Mouse (Mus musculus) hindbrain, embryonic 15.5 days (tissue): ENCODE measurements around the gene Rag1. TPM values are rescaled to one million over a fixed set of nuclear protein-coding genes. Genes with fewer than 3 reads are reported as not detected.

ENCODE experiments used
- ATAC-seq: fragments of 200-750 bp; cut with Nextera tagmentation; 2 replicates; pipeline ENCODE4 v1.8.0; 2017; ENCODE audit warnings: low read depth, moderate number of reproducible peaks, moderate TSS enrichment; ENCODE audit not compliant: low FRiP score
- H3K27ac ChIP-seq: fragments of 300-500 bp; sonication (generic); replicated peaks from 2 replicates; pipeline ENCODE4 v1.5.1; 2015; ENCODE audit warnings: mild to moderate bottlenecking, inconsistent platforms
- H3K27me3 ChIP-seq: fragments of 300-500 bp; sonication (generic); 2 replicates; pipeline ENCODE4 v1.6.1; 2015; ENCODE audit warnings: control low read depth, inconsistent platforms
- H3K36me3 ChIP-seq: fragments of 300-500 bp; sonication (generic); 2 replicates; pipeline ENCODE4 v1.6.1; 2015; ENCODE audit warnings: control low read depth, inconsistent platforms
- H3K4me1 ChIP-seq: fragments of 300-500 bp; sonication (generic); replicated peaks from 2 replicates; pipeline ENCODE4 v1.6.1; 2015; ENCODE audit warnings: control low read depth, inconsistent platforms
- H3K4me2 ChIP-seq: fragments of 300-500 bp; sonication (generic); 2 replicates; pipeline ENCODE4 v1.6.1; 2015; ENCODE audit warnings: moderate library complexity, mild to moderate bottlenecking, inconsistent platforms
- H3K4me3 ChIP-seq: fragments of 300-500 bp; sonication (generic); 2 replicates; pipeline ENCODE4 v1.5.1; 2015; ENCODE audit warnings: mild to moderate bottlenecking, inconsistent platforms
- H3K9ac ChIP-seq: fragments of 300-500 bp; sonication (generic); 2 replicates; pipeline ENCODE4 v1.6.1; 2015; ENCODE audit warnings: inconsistent platforms
- H3K9me3 ChIP-seq: fragments of 300-500 bp; sonication (generic); 2 replicates; pipeline ENCODE4 v1.6.1; 2016; ENCODE audit warnings: control low read depth, inconsistent platforms
- WGBS: fragments of 180-500 bp; shearing (Covaris S2); methylation state at CpG from one replicate; pipeline ENCODE4 v1.1.7; 2015; 5-methylcytosine and 5-hydroxymethylcytosine counted together
- polyA plus RNA-seq: library from polyadenylated mRNA; unstranded; fragments of >200 nt; fragmentation: Nextera tagmentation; extraction: Ambion mirVana; gene quantifications from 2 replicates; pipeline ENCODE4 v1.2.1, GENCODE M21; 2015

The Rag1 gene
- polyA plus RNA-seq, 1 experiment from 2014 or later = 0.12 TPM

DNA sequence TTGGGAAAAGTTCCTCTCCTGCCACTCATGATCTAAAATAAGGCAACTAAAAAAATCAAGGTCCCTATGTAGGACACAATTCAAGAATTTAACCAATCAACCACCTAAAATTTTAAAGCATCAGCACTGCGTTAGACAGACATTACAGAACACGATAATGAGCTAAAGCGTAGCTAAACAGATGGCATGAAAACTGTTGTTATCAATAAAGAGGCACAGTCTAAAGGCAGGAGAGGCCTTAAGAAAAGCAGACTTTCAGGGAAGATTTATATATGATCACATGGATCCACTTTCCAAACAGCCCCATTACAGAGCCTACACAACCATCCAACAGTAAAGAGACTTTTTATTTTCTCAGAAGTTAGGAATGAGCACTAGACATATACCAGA is 16.4 kb upstream of the Rag1 start:
- Histone ChIP-seq H3K4me2 (no peak overlapping the region), H3K27ac (no peak overlapping the region), H3K4me1 (0 out of 2 replicates have a peak, but pooled peaks cover 4% of the 10 kb centered on the region), H3K36me3 (no peaks in the 10 kb centered on the region), H3K4me3 (no peak overlapping the region), H3K9me3 (no peaks in the 10 kb centered on the region), H3K27me3 (no peaks in the 10 kb centered on the region), H3K9ac (no peak overlapping the region)
- 58% methylated on average over 3 of the region's 3 CpGs for WGBS
- peak; percentile 66 for ATAC-seq

DNA sequence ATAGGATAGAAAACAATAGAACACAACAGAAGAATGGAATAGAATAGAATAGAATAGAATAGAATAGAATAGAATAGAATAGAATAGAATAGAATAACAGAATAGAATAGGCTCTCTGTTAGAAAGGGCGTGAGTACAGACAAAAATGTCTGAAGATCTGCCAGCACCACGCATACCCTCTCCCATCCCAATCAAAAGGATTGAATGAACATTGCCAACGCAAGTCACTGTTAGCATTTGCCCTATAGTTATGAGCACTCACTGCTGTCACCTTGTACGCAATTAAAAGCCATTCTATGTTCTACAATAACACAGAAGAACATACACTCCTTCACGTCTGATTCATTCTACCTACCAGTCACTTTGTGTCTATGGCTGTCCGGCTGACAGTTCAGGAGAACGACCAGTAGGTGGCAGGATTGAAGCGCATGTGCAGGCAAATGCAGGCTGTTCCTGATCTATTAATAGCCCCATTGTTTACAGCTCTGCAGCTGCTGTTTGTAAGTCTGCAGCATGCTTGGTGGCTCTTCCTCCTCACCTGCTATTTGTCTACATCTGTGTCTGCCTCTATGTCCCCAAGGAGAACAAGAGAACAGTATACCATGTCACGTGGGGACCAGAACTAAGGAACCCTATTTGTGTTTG is 15.9 kb upstream of the Rag1 start:
- H3K9ac ChIP-seq = no peak overlapping the region
- H3K4me1 ChIP-seq = 0 out of 2 replicates have a peak, but pooled peaks cover 4% of the 10 kb centered on the region
- H3K4me2 ChIP-seq = no peak overlapping the region
- 19% methylated on average over 9 of the region's 9 CpGs for WGBS
- no peaks in the 10 kb centered on the region for H3K36me3 ChIP-seq
- no peak overlapping the region for H3K27ac ChIP-seq
- no peaks in the 10 kb centered on the region for H3K27me3 ChIP-seq
- H3K4me3 ChIP-seq = no peak overlapping the region
- H3K9me3 ChIP-seq = no peaks in the 10 kb centered on the region
- peak; percentile 89 for ATAC-seq

DNA sequence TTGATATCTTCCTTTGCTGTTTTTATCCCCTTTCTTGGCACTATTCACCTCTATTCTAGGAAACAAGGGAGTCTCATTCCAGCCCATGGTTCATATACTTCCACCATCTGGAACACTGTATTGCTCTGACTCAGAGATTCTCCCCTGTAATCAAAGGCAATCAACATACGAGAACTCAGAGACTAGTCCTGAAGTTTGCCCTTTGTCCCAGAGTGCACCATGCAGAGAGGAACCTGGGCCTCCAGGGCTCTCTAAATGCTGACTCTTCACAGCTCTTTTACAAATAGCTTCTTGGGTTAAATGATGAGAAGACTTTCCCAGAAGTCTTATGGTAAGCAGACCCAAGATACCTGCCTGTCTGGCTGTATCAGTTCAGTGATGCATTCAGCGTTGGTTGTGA is 11.2 kb upstream of the Rag1 start:
- Histone ChIP-seq H3K4me2 (no peak overlapping the region), H3K27me3 (0 out of 2 replicates have a peak, but pooled peaks cover 3% of the 10 kb centered on the region), H3K27ac (no peak overlapping the region), H3K4me3 (no peak overlapping the region), H3K9ac (no peak overlapping the region), H3K36me3 (no peaks in the 10 kb centered on the region), H3K4me1 (0 out of 2 replicates have a peak, but pooled peaks cover 4% of the 10 kb centered on the region), H3K9me3 (no peaks in the 10 kb centered on the region)
- 76% methylated on average over 2 of the region's 2 CpGs for WGBS
- ATAC-seq = no peak

GRCm38 (mm10) chr2:101652921-101653597 is 3.8 kb upstream of the Rag1 start:
- WGBS = 18% methylated on average over 14 of the region's 14 CpGs

GRCm38 (mm10) chr2:101652204-101652920 is 3.1 kb upstream of the Rag1 start:
- H3K36me3 ChIP-seq = no peaks in the 10 kb centered on the region
- H3K9me3 ChIP-seq = no peaks in the 10 kb centered on the region
- peak; percentile 78 for ATAC-seq
- peaks cover 10% of the 10 kb centered on the region for H3K4me1 ChIP-seq
- H3K4me2 ChIP-seq = peak overlapping the region; percentile 67
- H3K4me3 ChIP-seq = peak overlapping the region; percentile 34
- 23% methylated on average over 14 of the region's 14 CpGs for WGBS
- 0 out of 2 replicates have a peak, but pooled peaks cover 6% of the 10 kb centered on the region for H3K27me3 ChIP-seq
- 0 out of 2 replicates have a peak overlapping the region, but pooled peaks have one; percentile 13 for H3K27ac ChIP-seq
- 0 out of 2 replicates have a peak overlapping the region, but pooled peaks have one; percentile 39 for H3K9ac ChIP-seq

More at GRCm38 (mm10) chr2:101652921-101653597, 3.8 kb upstream of the Rag1 start:
- Histone ChIP-seq H3K27me3 (0 out of 2 replicates have a peak, but pooled peaks cover 6% of the 10 kb centered on the region), H3K9ac (0 out of 2 replicates have a peak overlapping the region, but pooled peaks have one; percentile 39), H3K27ac (no peak overlapping the region), H3K4me1 (peaks cover 10% of the 10 kb centered on the region), H3K4me3 (peak overlapping the region; percentile 34), H3K9me3 (no peaks in the 10 kb centered on the region), H3K4me2 (peak overlapping the region; percentile 67), H3K36me3 (no peaks in the 10 kb centered on the region)
- peak; percentile 87 for ATAC-seq

- H3K4me2 ChIP-seq = no peak overlapping the region
- no peaks in the 10 kb centered on the region for H3K36me3 ChIP-seq
- H3K9me3 ChIP-seq = no peaks in the 10 kb centered on the region
- 0 out of 2 replicates have a peak, but pooled peaks cover 3% of the 10 kb centered on the region for H3K27me3 ChIP-seq
- H3K4me1 ChIP-seq = peaks cover 10% of the 10 kb centered on the region
- WGBS = 62% methylated on average over 1 of the region's 1 CpGs
- no peak overlapping the region for H3K4me3 ChIP-seq
- H3K9ac ChIP-seq = no peak overlapping the region
- H3K27ac ChIP-seq = no peak overlapping the region
- ATAC-seq = no peak
Measured at GRCm38 (mm10) chr2:101650446-101650845, 1.1 kb upstream of the Rag1 start.

GRCm38 (mm10) chr2:101648361-101648760 is 940 bp downstream of the Rag1 start:
- H3K4me2 ChIP-seq = no peak overlapping the region
- 51% methylated on average over 2 of the region's 2 CpGs for WGBS
- H3K36me3 ChIP-seq = no peaks in the 10 kb centered on the region
- no peak overlapping the region for H3K9ac ChIP-seq
- ATAC-seq = no peak
- 0 out of 2 replicates have a peak, but pooled peaks cover 3% of the 10 kb centered on the region for H3K27me3 ChIP-seq
- H3K9me3 ChIP-seq = no peaks in the 10 kb centered on the region
- H3K4me3 ChIP-seq = no peak overlapping the region
- H3K27ac ChIP-seq = no peak overlapping the region
- peaks cover 10% of the 10 kb centered on the region for H3K4me1 ChIP-seq

DNA sequence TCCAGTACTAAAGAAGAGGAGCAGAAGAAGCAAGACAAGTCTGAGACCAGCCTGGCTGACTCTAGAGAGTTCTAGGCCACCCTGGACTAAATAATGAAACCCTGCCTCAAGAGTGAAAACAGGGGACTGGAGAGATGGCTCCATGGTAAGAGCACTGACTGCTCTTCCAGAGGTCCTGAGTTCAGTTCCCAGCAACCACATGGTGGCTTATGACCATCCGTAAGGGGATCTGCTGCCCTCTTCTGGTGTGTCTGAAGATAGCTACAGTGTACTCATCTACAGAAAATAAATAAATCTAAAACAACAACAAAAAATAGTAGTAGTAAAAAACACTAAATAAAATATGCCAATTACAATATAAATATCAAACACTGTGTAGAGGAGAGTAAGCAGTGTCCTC is 3.5 kb downstream of the Rag1 start:
- Histone ChIP-seq H3K4me3 (no peak overlapping the region), H3K27ac (no peak overlapping the region), H3K36me3 (no peaks in the 10 kb centered on the region), H3K27me3 (0 out of 2 replicates have a peak, but pooled peaks cover 1% of the 10 kb centered on the region), H3K4me2 (no peak overlapping the region), H3K9ac (no peak overlapping the region), H3K9me3 (no peaks in the 10 kb centered on the region), H3K4me1 (no peaks in the 10 kb centered on the region)
- no peak for ATAC-seq
- WGBS = 87% methylated on average over 1 of the region's 1 CpGs

DNA sequence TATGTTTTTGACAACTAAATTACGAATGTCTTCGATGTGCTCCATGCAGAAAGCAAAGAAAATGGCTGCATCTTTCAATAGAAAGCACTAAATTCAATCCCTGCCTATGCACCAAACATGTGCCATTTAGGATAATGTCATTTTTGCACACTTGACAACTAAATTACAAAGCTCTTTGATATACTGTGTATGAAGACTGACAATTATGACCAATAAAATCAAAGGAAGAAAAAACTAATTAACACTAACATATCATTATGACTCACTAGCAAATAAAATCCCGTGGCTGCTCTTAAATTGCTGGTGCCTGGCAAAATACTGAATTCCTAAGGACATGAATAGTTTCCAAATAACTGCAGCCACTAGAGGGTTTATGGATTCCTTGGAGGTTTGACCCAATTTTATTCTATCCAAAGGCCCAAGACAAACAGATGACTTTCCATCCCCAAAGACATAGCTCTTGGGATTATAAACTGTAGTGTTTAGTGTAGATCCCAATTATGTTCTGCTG is 9.4 kb downstream of the Rag1 start:
- ATAC-seq = no peak
- Histone ChIP-seq H3K9me3 (no peaks in the 10 kb centered on the region), H3K27ac (no peak overlapping the region), H3K9ac (no peak overlapping the region), H3K36me3 (no peaks in the 10 kb centered on the region), H3K4me3 (no peak overlapping the region), H3K4me1 (0 out of 2 replicates have a peak, but pooled peaks cover 8% of the 10 kb centered on the region), H3K27me3 (no peaks in the 10 kb centered on the region), H3K4me2 (no peak overlapping the region)
- WGBS = 73% methylated on average over 3 of the region's 3 CpGs

DNA sequence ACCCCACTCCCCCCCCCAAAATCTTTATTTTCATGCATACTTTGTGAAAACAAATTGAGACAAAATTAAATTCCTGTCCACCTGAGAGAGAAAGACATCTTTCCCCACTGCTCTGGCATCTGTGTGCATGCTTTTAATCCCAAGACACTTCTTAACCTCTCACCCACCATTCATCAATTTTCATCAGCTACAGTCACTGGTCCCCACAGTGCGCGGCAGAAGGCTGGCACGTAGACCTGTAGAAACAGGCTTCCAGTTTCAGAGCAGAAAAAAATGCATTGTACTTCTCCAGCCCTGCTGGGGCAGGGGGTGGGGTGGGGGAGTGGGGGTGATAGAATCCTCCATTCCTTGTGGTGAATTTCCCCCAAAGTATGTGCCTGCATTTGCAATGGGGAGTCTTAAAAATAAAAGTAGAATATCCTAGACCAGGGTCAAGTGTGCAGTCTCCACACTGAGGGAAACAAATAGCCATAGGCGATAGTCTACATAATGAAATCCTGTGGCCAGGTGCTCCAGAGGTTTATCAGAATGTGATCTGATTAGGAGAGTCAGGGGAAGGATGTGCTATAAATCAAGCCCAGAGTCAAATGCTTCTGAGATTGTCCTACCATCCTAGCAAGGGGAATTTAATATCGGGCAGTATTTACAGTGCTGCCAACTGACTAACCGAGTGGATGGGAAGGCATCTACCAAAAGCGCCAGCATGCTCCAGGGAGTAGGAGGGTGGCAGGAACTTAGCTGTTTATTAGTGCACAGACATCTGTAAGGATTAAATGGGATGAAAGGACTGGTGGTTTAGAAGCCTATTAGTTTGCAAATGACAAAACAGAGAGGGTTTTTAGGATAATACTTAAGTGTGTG is 10.1 kb downstream of the Rag1 start:
- Histone ChIP-seq H3K9ac (no peak overlapping the region), H3K27ac (no peak overlapping the region)

More for the DNA sequence above, 10.1 kb downstream of the Rag1 start:
- no peaks in the 10 kb centered on the region for H3K9me3 ChIP-seq
- no peaks in the 10 kb centered on the region for H3K36me3 ChIP-seq
- 0 out of 2 replicates have a peak, but pooled peaks cover 8% of the 10 kb centered on the region for H3K4me1 ChIP-seq
- no peaks in the 10 kb centered on the region for H3K27me3 ChIP-seq
- H3K4me3 ChIP-seq = no peak overlapping the region
- 33% methylated on average over 7 of the region's 7 CpGs for WGBS
- ATAC-seq = peak; percentile 42; the same call in 1 of the 2 replicates
- no peak overlapping the region for H3K4me2 ChIP-seq
